Mouse (Mus musculus) cerebellum, adult 11-12 months (tissue): Measurements from ENCODE around the gene Mxd4.

ENCODE experiments used
- DNase-seq: peaks from one replicate; pipeline ENCODE4 v3.0.0; 2022

The Mxd4 gene

GRCm38 (mm10) chr5:34168950-34169891, 18.3 kb downstream of the Mxd4 start, which contains the start of the genes Poln and Haus3:
TSS of gene Poln (minus strand) at chr5:34169448.
TSS of gene Haus3 (minus strand) at chr5:34169527.
- peak; percentile 98 for DNase-seq

GRCm38 (mm10) chr5:34167857-34168256, 19.7 kb downstream of the Mxd4 start:
- no peak for DNase-seq

- no peak for DNase-seq
These were observed 21.7 kb downstream of the Mxd4 start for GRCm38 (mm10) chr5:34165793-34166192.

- no peak for DNase-seq
These were observed 39.0 kb downstream of the Mxd4 start for GRCm38 (mm10) chr5:34148476-34148875.

GRCm38 (mm10) chr5:34147554-34147953, 40.0 kb downstream of the Mxd4 start:
- no peak for DNase-seq

- DNase-seq: peak; percentile 15
These were observed 47.8 kb downstream of the Mxd4 start for GRCm38 (mm10) chr5:34139751-34140150.

GRCm38 (mm10) chr5:34132731-34133130, 54.8 kb downstream of the Mxd4 start:
- DNase-seq: no peak

- DNase-seq: no peak
These were observed 63.4 kb downstream of the Mxd4 start for GRCm38 (mm10) chr5:34124131-34124530.
